Mouse (Mus musculus) liver, adult (tissue): Measurements from ENCODE around the gene Patz1.

ENCODE experiments used
- GATA4 ChIP-seq: IDR thresholded peaks from 2 replicates; pipeline ENCODE4 v1.6.1; 2014; ENCODE audit warnings: mild to moderate bottlenecking, low read length; ENCODE audit not compliant: insufficient replicate concordance

Gene Patz1

GRCm38 (mm10) chr11:3334141-3334710 is 45.6 kb downstream of the Patz1 start:
- no peak for TF ChIP-seq GATA4

- TF ChIP-seq GATA4: no peak
Measured at GRCm38 (mm10) chr11:3334711-3335316, 46.1 kb downstream of the Patz1 start.

- no peak for TF ChIP-seq GATA4
Measured at GRCm38 (mm10) chr11:3335651-3336216, 47.1 kb downstream of the Patz1 start.

- no peak for TF ChIP-seq GATA4
Measured at GRCm38 (mm10) chr11:3336602-3337001, 47.9 kb downstream of the Patz1 start.

GRCm38 (mm10) chr11:3337173-3337955 is 48.7 kb downstream of the Patz1 start:
- no peak for TF ChIP-seq GATA4

- no peak for TF ChIP-seq GATA4
Measured at GRCm38 (mm10) chr11:3337961-3338360, 49.3 kb downstream of the Patz1 start.

GRCm38 (mm10) chr11:3341476-3341875 is 52.8 kb downstream of the Patz1 start:
- no peak for TF ChIP-seq GATA4

- no peak for TF ChIP-seq GATA4
Measured at GRCm38 (mm10) chr11:3344916-3345315, 56.2 kb downstream of the Patz1 start.

GRCm38 (mm10) chr11:3346351-3346750 is 57.7 kb downstream of the Patz1 start:
- no peak for TF ChIP-seq GATA4

- TF ChIP-seq GATA4: no peak
Measured at GRCm38 (mm10) chr11:3347091-3347834, 58.6 kb downstream of the Patz1 start.

- TF ChIP-seq GATA4: no peak
Measured at GRCm38 (mm10) chr11:3347835-3348195, 59.1 kb downstream of the Patz1 start.

- no peak for TF ChIP-seq GATA4
Measured at GRCm38 (mm10) chr11:3348576-3349342, 60.1 kb downstream of the Patz1 start.

GRCm38 (mm10) chr11:3349343-3349695 is 60.6 kb downstream of the Patz1 start:
- no peak for TF ChIP-seq GATA4

- TF ChIP-seq GATA4: no peak
Measured at GRCm38 (mm10) chr11:3352131-3352530, 63.5 kb downstream of the Patz1 start.
